Mouse (Mus musculus) adipocyte (in vitro differentiated cells): ENCODE measurements around the gene Car6.
A peak's percentile ranks its signal among the peaks of the same experiment; 100 is the strongest.

ENCODE experiments used
- DNase-seq: peaks from one replicate; pipeline ENCODE4 v3.0.0-alpha.2; 2016; ENCODE audit warnings: low spot score

Car6 gene

GRCm38 (mm10) chr4:150188236-150188635 lies 12.9 kb downstream of the Car6 start:
- DNase-seq = no peak

GRCm38 (mm10) chr4:150181304-150181703 lies 19.8 kb downstream of the Car6 start:
- DNase-seq = no peak

- peak; percentile 8 for DNase-seq
These were observed 23.0 kb downstream of the Car6 start for GRCm38 (mm10) chr4:150178131-150178530.

GRCm38 (mm10) chr4:150177122-150177521 lies 24.0 kb downstream of the Car6 start:
- no peak for DNase-seq

- DNase-seq = no peak
These were observed 24.6 kb downstream of the Car6 start for GRCm38 (mm10) chr4:150176535-150176934.

- no peak for DNase-seq
These were observed 27.1 kb downstream of the Car6 start for GRCm38 (mm10) chr4:150174027-150174426.

- DNase-seq = peak; percentile 54
These were observed 27.9 kb downstream of the Car6 start for GRCm38 (mm10) chr4:150173281-150173680.

- DNase-seq = no peak
These were observed 29.0 kb downstream of the Car6 start for GRCm38 (mm10) chr4:150172107-150172506.

- DNase-seq = no peak
These were observed 32.7 kb downstream of the Car6 start for GRCm38 (mm10) chr4:150168406-150168805.

GRCm38 (mm10) chr4:150164875-150165274 lies 36.3 kb downstream of the Car6 start:
- no peak for DNase-seq

- no peak for DNase-seq
These were observed 38.5 kb downstream of the Car6 start for GRCm38 (mm10) chr4:150162561-150163169.

- no peak for DNase-seq
These were observed 41.7 kb downstream of the Car6 start for GRCm38 (mm10) chr4:150159458-150159857.

GRCm38 (mm10) chr4:150157348-150157882 lies 43.7 kb downstream of the Car6 start:
- no peak for DNase-seq

- DNase-seq = no peak
These were observed 45.4 kb downstream of the Car6 start for GRCm38 (mm10) chr4:150155731-150156130.

- DNase-seq = no peak
These were observed 45.8 kb downstream of the Car6 start for GRCm38 (mm10) chr4:150155301-150155700.

- no peak for DNase-seq
These were observed 48.6 kb downstream of the Car6 start for GRCm38 (mm10) chr4:150152483-150152882.

- DNase-seq = no peak
These were observed 50.1 kb downstream of the Car6 start for GRCm38 (mm10) chr4:150151045-150151444.

- peak; percentile 40 for DNase-seq
These were observed 54.8 kb downstream of the Car6 start for GRCm38 (mm10) chr4:150146286-150146685.

GRCm38 (mm10) chr4:150144242-150144641 lies 56.9 kb downstream of the Car6 start:
- no peak for DNase-seq

GRCm38 (mm10) chr4:150140346-150140745 lies 60.8 kb downstream of the Car6 start:
- no peak for DNase-seq

GRCm38 (mm10) chr4:150139090-150139489 lies 62.0 kb downstream of the Car6 start:
- no peak for DNase-seq

- peak; percentile 85 for DNase-seq
These were observed 63.0 kb downstream of the Car6 start for GRCm38 (mm10) chr4:150138084-150138543.

GRCm38 (mm10) chr4:150137368-150138083 lies 63.6 kb downstream of the Car6 start:
- no peak for DNase-seq
